Mouse (Mus musculus) adrenal gland, postnatal 14 days (tissue): ENCODE results near the gene Gm17387. TPM values are rescaled to one million over a fixed set of nuclear protein-coding genes. Genes with fewer than 3 reads are reported as not detected.

Experiments used
- DNase-seq: peaks from one replicate; pipeline ENCODE4 v3.0.0; 2021; ENCODE audit warnings: mixed read lengths
- total RNA-seq: library from RNA; stranded (reverse); gene quantifications from 2 replicates; pipeline ENCODE4 v1.2.3, GENCODE M21; 2021

Gm17387 gene
- total RNA-seq, 1 experiment from 2014 or later: not detected

DNA sequence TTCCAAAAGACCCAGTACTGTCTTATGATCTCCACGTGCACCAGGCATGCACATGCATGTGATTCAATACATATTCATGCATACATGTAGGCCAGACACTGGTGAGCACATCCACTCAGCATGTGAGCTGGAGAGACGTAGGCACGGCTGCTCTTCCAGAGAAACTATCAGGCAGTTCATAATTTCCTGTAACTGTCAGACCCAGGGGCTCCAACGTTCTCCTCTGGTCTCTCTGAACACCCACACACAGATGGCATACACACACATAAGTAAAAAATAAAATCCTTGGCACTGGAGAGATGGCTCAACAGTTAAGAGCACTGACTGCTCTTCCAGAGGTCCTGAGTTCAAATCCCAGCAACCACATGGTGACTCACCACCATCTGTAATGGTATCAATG lies 44.9 kb downstream of the Gm17387 start:
- no peak for DNase-seq

DNA sequence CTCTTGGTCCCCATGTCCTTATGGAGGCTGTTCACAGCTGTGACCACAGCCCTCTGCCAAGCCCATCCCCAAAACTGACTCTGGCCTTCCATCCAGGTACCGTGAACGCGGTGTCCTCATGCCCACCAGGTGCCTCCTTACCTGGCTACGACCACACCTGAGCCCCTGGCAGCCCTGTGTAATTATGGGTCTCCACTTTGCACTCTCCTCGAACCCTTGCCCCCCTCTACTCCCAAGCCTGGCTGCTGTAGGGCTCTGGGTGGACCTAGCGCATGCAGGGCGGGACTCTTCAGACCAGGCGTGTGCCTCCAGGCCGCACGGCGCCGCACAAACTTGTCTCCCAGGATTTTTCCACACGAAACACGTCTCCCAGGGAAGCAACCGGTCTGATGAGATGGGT lies 48.9 kb downstream of the Gm17387 start, which contains the start of gene Pkp3:
Gene Pkp3, plus strand, starts transcription at position 378 of the 400 bp plus-strand sequence.
- DNase-seq: no peak

DNA sequence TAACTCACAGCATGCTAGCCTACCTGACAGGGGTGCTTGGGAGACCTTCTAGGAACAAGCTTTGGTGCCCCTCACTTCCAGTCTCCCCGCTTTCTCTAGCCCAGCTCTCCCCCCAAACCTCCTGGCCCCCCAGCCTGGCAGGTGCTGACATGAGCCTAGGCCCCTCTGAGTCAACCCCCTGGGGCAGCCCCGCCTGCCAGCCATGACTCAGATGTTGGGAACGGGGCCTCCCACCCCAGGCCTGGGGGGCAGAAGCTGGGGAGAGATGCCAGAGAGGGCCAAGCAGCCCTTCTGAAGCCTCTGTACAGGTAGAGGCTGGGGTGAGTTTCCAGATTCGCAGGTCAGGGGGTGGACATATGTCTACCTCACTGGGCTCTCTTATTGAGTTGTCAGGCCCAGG lies 49.9 kb downstream of the Gm17387 start:
- no peak for DNase-seq

Other genes with a start within 250 kb of the Gm17387 start
- not detected in 2 replicates for gene Syce1, start 241.3 kb upstream of the Gm17387 start, total RNA-seq
- gene Zfp941, start 207.0 kb upstream of the Gm17387 start, total RNA-seq: 1.9 and 2.6 TPM in 2 replicates
- 1.4 and 31.0 TPM in 2 replicates for gene Urah, start 194.1 kb upstream of the Gm17387 start, total RNA-seq
- gene Scgb1c1, start 183.6 kb upstream of the Gm17387 start, total RNA-seq: not detected in 2 replicates
- not detected in 2 replicates for gene Odf3, start 181.3 kb upstream of the Gm17387 start, total RNA-seq
- gene Gm45785, start 172.8 kb upstream of the Gm17387 start, total RNA-seq: 0.89 TPM in 1 of 2 replicates, not detected in the other
- 44.8 and 61.1 TPM in 2 replicates for gene Ric8a, start 172.2 kb upstream of the Gm17387 start, total RNA-seq
- 27.4 and 32.1 TPM in 2 replicates for gene Bet1l, start 171.6 kb upstream of the Gm17387 start, total RNA-seq
- gene Psmd13, start 147.2 kb upstream of the Gm17387 start, total RNA-seq: 114 TPM in 2 replicates
- gene Sirt3, start 146.8 kb upstream of the Gm17387 start, total RNA-seq: 63.5 and 64.7 TPM in 2 replicates
- 3,010 and 3,145 TPM in 2 replicates for gene Cox8b, start 128.7 kb upstream of the Gm17387 start, total RNA-seq
- 1.5 and 6.6 TPM in 2 replicates for gene Nlrp6, start 108.2 kb upstream of the Gm17387 start, total RNA-seq
- 26.9 and 28.9 TPM in 2 replicates for gene Pgghg, start 87.7 kb upstream of the Gm17387 start, total RNA-seq
- gene Ifitm5, start 78.8 kb upstream of the Gm17387 start, total RNA-seq: 0.63 and 1.4 TPM in 2 replicates
- gene Gm45717, start 73.2 kb upstream of the Gm17387 start, total RNA-seq: 1.1 TPM in 1 of 2 replicates, not detected in the other
- 458 and 515 TPM in 2 replicates for gene Ifitm2, start 73.1 kb upstream of the Gm17387 start, total RNA-seq
- gene Ifitm1, start 61.9 kb upstream of the Gm17387 start, total RNA-seq: 7.3 and 13.5 TPM in 2 replicates
- gene Ifitm3, start 18.4 kb upstream of the Gm17387 start, total RNA-seq: 124 and 169 TPM in 2 replicates
- gene Ifitm6, start 11.2 kb upstream of the Gm17387 start, total RNA-seq: 0.89 and 1.4 TPM in 2 replicates
- 1.4 and 2.7 TPM in 2 replicates for gene B4galnt4, start 32.0 kb downstream of the Gm17387 start, total RNA-seq
- gene Pkp3, start 49.1 kb downstream of the Gm17387 start, total RNA-seq: 0.96 and 3.5 TPM in 2 replicates
- gene Sigirr, start 71.4 kb downstream of the Gm17387 start, total RNA-seq: 7.5 and 10.0 TPM in 2 replicates
- 0.22 and 0.38 TPM in 2 replicates for gene Ano9, start 88.7 kb downstream of the Gm17387 start, total RNA-seq
- 46.2 and 49.6 TPM in 2 replicates for gene Ptdss2, start 93.3 kb downstream of the Gm17387 start, total RNA-seq
- gene Rnh1, start 143.7 kb downstream of the Gm17387 start, total RNA-seq: 186 and 200 TPM in 2 replicates
- 81.7 and 83.6 TPM in 2 replicates for gene Hras, start 164.9 kb downstream of the Gm17387 start, total RNA-seq
- gene Lrrc56, start 165.0 kb downstream of the Gm17387 start, total RNA-seq: 7.6 and 9.6 TPM in 2 replicates
- gene Lmntd2, start 184.9 kb downstream of the Gm17387 start, total RNA-seq: 0.26 and 0.34 TPM in 2 replicates
- gene Rassf7, start 186.7 kb downstream of the Gm17387 start, total RNA-seq: 4.9 and 5.2 TPM in 2 replicates
- 78.2 and 80.2 TPM in 2 replicates for gene Phrf1, start 199.7 kb downstream of the Gm17387 start, total RNA-seq
- gene Irf7, start 237.3 kb downstream of the Gm17387 start, total RNA-seq: 5.2 and 7.7 TPM in 2 replicates
- 8.0 and 10.6 TPM in 2 replicates for gene Cdhr5, start 247.7 kb downstream of the Gm17387 start, total RNA-seq